Mouse (Mus musculus) liver, embryonic 14.5 days (tissue): Measurements from ENCODE around the gene Chn2.

Source experiments
- CTCF ChIP-seq: IDR thresholded peaks from 2 replicates; pipeline ENCODE4 v1.5.1; 2016; ENCODE audit warnings: antibody characterized with exemption, low read depth, control low read depth
- EP300 ChIP-seq: IDR thresholded peaks from 2 replicates; pipeline ENCODE4 v1.6.1; 2016; ENCODE audit warnings: antibody characterized with exemption, low read depth

DNA sequence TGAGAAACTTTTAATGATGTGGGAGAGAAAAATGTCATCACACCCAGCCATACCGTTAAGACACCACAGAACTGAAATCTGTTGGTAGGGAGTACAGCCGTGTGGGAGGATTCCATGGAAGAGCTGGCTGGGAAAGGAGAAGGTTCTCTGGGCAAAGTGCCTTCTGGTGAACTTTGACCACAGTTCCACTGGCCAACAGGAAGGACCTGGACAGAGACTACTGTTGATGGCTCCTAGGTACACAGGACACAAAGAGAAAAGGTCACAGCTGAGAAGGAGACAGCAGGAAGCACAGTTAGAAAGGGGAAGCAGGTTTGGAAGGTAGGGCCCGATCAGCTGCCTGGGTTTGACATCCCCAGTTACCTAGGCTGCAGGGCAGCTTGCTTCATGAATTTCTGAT is 3.8 kb upstream of the Chn2 start:
- TF ChIP-seq EP300 (no peak), CTCF (no peak)
